Mouse (Mus musculus) C2C12 (cell line): Measurements from ENCODE around the gene Gm10337. TPM values are rescaled to one million over a fixed set of nuclear protein-coding genes. Genes with fewer than 3 reads are reported as not detected.
A peak's percentile ranks its signal among the peaks of the same experiment; 100 is the strongest.

Experiments used
- H3K27me3 ChIP-seq: one replicate; pipeline ENCODE4 v1.6.1; 2011; ENCODE audit not compliant: control insufficient read depth, insufficient read depth, insufficient read length
- H3K36me3 ChIP-seq: one replicate; pipeline ENCODE4 v1.6.1; 2011; ENCODE audit not compliant: control insufficient read depth, insufficient read depth
- H3K4me3 ChIP-seq: one replicate; pipeline ENCODE4 v1.5.1; 2011; ENCODE audit warnings: mild to moderate bottlenecking, control low read depth; ENCODE audit not compliant: poor library complexity, insufficient read depth, severe bottlenecking
- H3K79me2 ChIP-seq: one replicate; pipeline ENCODE4 v1.6.1; 2011; ENCODE audit not compliant: control insufficient read depth, insufficient read depth
- H3K79me3 ChIP-seq: one replicate; pipeline ENCODE4 v1.6.1; 2011; ENCODE audit warnings: low read depth, control low read depth
- H3ac ChIP-seq: one replicate; pipeline ENCODE3; 2011; ENCODE audit warnings: low read depth; ENCODE audit not compliant: control insufficient read depth, insufficient read length
- CEBPB ChIP-seq: IDR thresholded peaks from one replicate; pipeline ENCODE4 v1.6.1; 2011; ENCODE audit warnings: low read depth, mild to moderate bottlenecking, control low read depth, moderate library complexity
- CTCF ChIP-seq: IDR thresholded peaks from one replicate; pipeline ENCODE4 v1.5.1; 2011; ENCODE audit not compliant: control insufficient read depth, insufficient read depth, insufficient read length
- FOSL1 ChIP-seq: IDR thresholded peaks from one replicate; pipeline ENCODE4 v1.8.0; 2011; ENCODE audit warnings: mild to moderate bottlenecking, low read length; ENCODE audit not compliant: poor library complexity, insufficient read depth, severe bottlenecking
- MAX ChIP-seq: IDR thresholded peaks from one replicate; pipeline ENCODE4 v1.6.1; 2011; ENCODE audit warnings: mild to moderate bottlenecking, control low read depth
- MYOD1 ChIP-seq: IDR thresholded peaks from one replicate; pipeline ENCODE4 v1.6.1; 2011; ENCODE audit warnings: low read depth; ENCODE audit not compliant: control insufficient read depth, insufficient read length
- MYOG ChIP-seq: IDR thresholded peaks from one replicate; pipeline ENCODE4 v1.6.1; 2011; ENCODE audit not compliant: control insufficient read depth, insufficient read length; ENCODE audit errors: extremely low read depth
- USF1 ChIP-seq: IDR thresholded peaks from one replicate; pipeline ENCODE4 v1.6.1; 2011; ENCODE audit warnings: low read depth, mild to moderate bottlenecking, control low read depth, moderate library complexity
- polyA plus RNA-seq: library from polyadenylated mRNA; unstranded; fragments of >200 nt; fragmentation: generic; extraction: Trizol; gene quantifications from one replicate; pipeline ENCODE4 v1.2.1, GENCODE M21; 2012; ENCODE audit warnings: missing spikeins

The Gm10337 gene
- polyA plus RNA-seq, 1 experiment: not detected

- Histone ChIP-seq H3ac (no peak overlapping the region), H3K27me3 (no peaks in the 10 kb centered on the region), H3K36me3 (peaks cover 97% of the 10 kb centered on the region), H3K4me3 (no peak overlapping the region), H3K79me2 (peaks cover 29% of the 10 kb centered on the region), H3K79me3 (peaks cover 17% of the 10 kb centered on the region)
- no peak for TF ChIP-seq USF1
- TF ChIP-seq CEBPB: no peak
- no peak for TF ChIP-seq MYOG
- TF ChIP-seq FOSL1: no peak
- no peak for TF ChIP-seq MAX
- TF ChIP-seq CTCF: no peak
- TF ChIP-seq MYOD1: no peak
These were observed 3.0 kb upstream of the Gm10337 start for GRCm38 (mm10) chr15:102500479-102500878.

- no peak overlapping the region for H3K4me3 ChIP-seq
- H3K27me3 ChIP-seq: no peaks in the 10 kb centered on the region
- peaks cover 10% of the 10 kb centered on the region for H3K79me3 ChIP-seq
- H3K36me3 ChIP-seq: peaks cover 93% of the 10 kb centered on the region
- TF ChIP-seq FOSL1 (no peak), MYOD1 (no peak), USF1 (no peak), CEBPB (no peak), CTCF (no peak), MYOG (no peak), MAX (no peak)
- peaks cover 22% of the 10 kb centered on the region for H3K79me2 ChIP-seq
- no peak overlapping the region for H3ac ChIP-seq
These were observed 2.3 kb upstream of the Gm10337 start for GRCm38 (mm10) chr15:102501084-102501814.

- TF ChIP-seq CEBPB (peak; percentile 22), USF1 (no peak)
- H3K79me3 ChIP-seq: peaks cover 4% of the 10 kb centered on the region
- no peaks in the 10 kb centered on the region for H3K27me3 ChIP-seq
- H3K4me3 ChIP-seq: no peak overlapping the region
- peaks cover 89% of the 10 kb centered on the region for H3K36me3 ChIP-seq
- no peak overlapping the region for H3ac ChIP-seq
- peaks cover 11% of the 10 kb centered on the region for H3K79me2 ChIP-seq
These were observed 1.2 kb upstream of the Gm10337 start for GRCm38 (mm10) chr15:102502254-102502840.

- H3K36me3 ChIP-seq: peaks cover 71% of the 10 kb centered on the region
- H3ac ChIP-seq: no peak overlapping the region
- H3K79me2 ChIP-seq: no peaks in the 10 kb centered on the region
- no peaks in the 10 kb centered on the region for H3K27me3 ChIP-seq
- no peak overlapping the region for H3K4me3 ChIP-seq
- TF ChIP-seq CTCF: no peak
- no peak for TF ChIP-seq USF1
- TF ChIP-seq MAX: no peak
- TF ChIP-seq MYOG: no peak
- no peak for TF ChIP-seq FOSL1
- TF ChIP-seq MYOD1: no peak
- TF ChIP-seq CEBPB: no peak
- H3K79me3 ChIP-seq: no peaks in the 10 kb centered on the region
These were observed 631 bp downstream of the Gm10337 start for GRCm38 (mm10) chr15:102503924-102504782.

- Histone ChIP-seq H3K79me3 (no peaks in the 10 kb centered on the region), H3K36me3 (peaks cover 61% of the 10 kb centered on the region), H3K4me3 (no peak overlapping the region), H3K27me3 (no peaks in the 10 kb centered on the region), H3ac (no peak overlapping the region), H3K79me2 (peaks cover 5% of the 10 kb centered on the region)
- TF ChIP-seq MAX: no peak
- TF ChIP-seq CTCF: no peak
- no peak for TF ChIP-seq FOSL1
- no peak for TF ChIP-seq MYOD1
- no peak for TF ChIP-seq CEBPB
- no peak for TF ChIP-seq MYOG
- TF ChIP-seq USF1: no peak
These were observed 1.7 kb downstream of the Gm10337 start for GRCm38 (mm10) chr15:102505073-102505769.
